Mouse (Mus musculus): ENCODE measurements around the gene Tigd3. TPM values are rescaled to one million over a fixed set of nuclear protein-coding genes. Genes with fewer than 3 reads are reported as not detected.

Gene Tigd3
- polyA plus RNA-seq, 1 experiment from 2014 or later: 2.9 TPM

GRCm38 (mm10) chr19:5928546-5928945 lies 34.6 kb upstream of the Tigd3 start:
- WGBS: 62% methylated on average over 3 of the region's 3 CpGs
- 0 out of 2 replicates have a peak overlapping the region, but pooled peaks have one; percentile 25 for H3K27ac ChIP-seq

GRCm38 (mm10) chr19:5928104-5928503 lies 34.2 kb upstream of the Tigd3 start:
- peaks cover 51% of the 10 kb centered on the region for H3K4me1 ChIP-seq
- H3K9me3 ChIP-seq: no peaks in the 10 kb centered on the region
- 0 out of 2 replicates have a peak overlapping the region, but pooled peaks have one; percentile 25 for H3K27ac ChIP-seq
- peaks cover 9% of the 10 kb centered on the region; the same call in 1 of the 2 replicates for H3K27me3 ChIP-seq (ENCODE audit: insufficient read depth, poor library complexity, severe bottlenecking)
- no peak overlapping the region for H3K4me3 ChIP-seq
- 69% methylated on average over 6 of the region's 6 CpGs for WGBS
- no peaks in the 10 kb centered on the region for H3K36me3 ChIP-seq
- no peak for DNase-seq (ENCODE audit: low spot score)

More at GRCm38 (mm10) chr19:5928546-5928945, 34.6 kb upstream of the Tigd3 start:
- Histone ChIP-seq H3K27me3 (ENCODE audit: insufficient read depth, poor library complexity, severe bottlenecking) (peaks cover 9% of the 10 kb centered on the region; the same call in 1 of the 2 replicates), H3K4me1 (peaks cover 50% of the 10 kb centered on the region), H3K4me3 (no peak overlapping the region), H3K36me3 (no peaks in the 10 kb centered on the region), H3K9me3 (no peaks in the 10 kb centered on the region)
- no peak for DNase-seq (ENCODE audit: low spot score)

GRCm38 (mm10) chr19:5927532-5927931 lies 33.6 kb upstream of the Tigd3 start:
- WGBS: 75% methylated on average over 8 of the region's 8 CpGs
- peaks cover 9% of the 10 kb centered on the region; the same call in 1 of the 2 replicates for H3K27me3 ChIP-seq (ENCODE audit: insufficient read depth, poor library complexity, severe bottlenecking)
- no peak for DNase-seq (ENCODE audit: low spot score)
- H3K36me3 ChIP-seq: no peaks in the 10 kb centered on the region
- 0 out of 2 replicates have a peak overlapping the region, but pooled peaks have one; percentile 36 for H3K27ac ChIP-seq
- H3K9me3 ChIP-seq: no peaks in the 10 kb centered on the region
- H3K4me3 ChIP-seq: no peak overlapping the region
- H3K4me1 ChIP-seq: peaks cover 57% of the 10 kb centered on the region

- Histone ChIP-seq H3K4me3 (no peak overlapping the region), H3K36me3 (no peaks in the 10 kb centered on the region), H3K9me3 (no peaks in the 10 kb centered on the region), H3K27ac (0 out of 2 replicates have a peak overlapping the region, but pooled peaks have one; percentile 36), H3K27me3 (ENCODE audit: insufficient read depth, poor library complexity, severe bottlenecking) (peaks cover 9% of the 10 kb centered on the region; the same call in 1 of the 2 replicates), H3K4me1 (peaks cover 62% of the 10 kb centered on the region)
- DNase-seq (ENCODE audit: low spot score): no peak
- WGBS: 71% methylated on average over 11 of the region's 11 CpGs
These were observed 33.1 kb upstream of the Tigd3 start for GRCm38 (mm10) chr19:5927026-5927425.

- no peak for DNase-seq (ENCODE audit: low spot score)
- 23% methylated on average over 11 of the region's 11 CpGs for WGBS
- no peaks in the 10 kb centered on the region for H3K36me3 ChIP-seq
- H3K27ac ChIP-seq: peak overlapping the region; percentile 83
- peaks cover 68% of the 10 kb centered on the region for H3K4me1 ChIP-seq
- H3K27me3 ChIP-seq (ENCODE audit: insufficient read depth, poor library complexity, severe bottlenecking): peaks cover 9% of the 10 kb centered on the region; the same call in 1 of the 2 replicates
- peak overlapping the region; percentile 65 for H3K4me3 ChIP-seq
- no peaks in the 10 kb centered on the region for H3K9me3 ChIP-seq
These were observed 31.4 kb upstream of the Tigd3 start for GRCm38 (mm10) chr19:5925311-5925855.

GRCm38 (mm10) chr19:5924713-5925093 lies 30.8 kb upstream of the Tigd3 start, which contains the start of gene Cdc42ep2:
Gene Cdc42ep2 (minus strand): TSS chr19:5924816.
- H3K27ac ChIP-seq: peak within 1 kb of the TSS; percentile 83
- peaks cover 9% of the 10 kb centered on the region; the same call in 1 of the 2 replicates for H3K27me3 ChIP-seq (ENCODE audit: insufficient read depth, poor library complexity, severe bottlenecking)
- H3K36me3 ChIP-seq: no peaks in the 10 kb centered on the region
- H3K4me3 ChIP-seq: peak within 1 kb of the TSS; percentile 65
- peak; percentile 98 for DNase-seq (ENCODE audit: low spot score)
- WGBS: under 1% methylated on average over 18 of the region's 18 CpGs
- H3K4me1 ChIP-seq: peaks cover 63% of the 10 kb centered on the region
- no peaks in the 10 kb centered on the region for H3K9me3 ChIP-seq

- no peaks in the 10 kb centered on the region for H3K9me3 ChIP-seq
- H3K4me3 ChIP-seq: peak overlapping the region; percentile 65
- H3K36me3 ChIP-seq: no peaks in the 10 kb centered on the region
- under 1% methylated on average over 38 of the region's 38 CpGs for whole genome bisulfite sequencing
- peaks cover 58% of the 10 kb centered on the region for H3K4me1 ChIP-seq
- peak; percentile 95 for DNase-seq (ENCODE audit: low spot score)
- peaks cover 9% of the 10 kb centered on the region; the same call in 1 of the 2 replicates for H3K27me3 ChIP-seq (ENCODE audit: insufficient read depth, poor library complexity, severe bottlenecking)
- H3K27ac ChIP-seq: peak overlapping the region; percentile 83
These were observed 30.2 kb upstream of the Tigd3 start for GRCm38 (mm10) chr19:5923990-5924712.

GRCm38 (mm10) chr19:5922963-5923362 lies 29.0 kb upstream of the Tigd3 start:
- H3K27ac ChIP-seq: no peak overlapping the region

GRCm38 (mm10) chr19:5922119-5922942 lies 28.4 kb upstream of the Tigd3 start:
- 49% methylated on average over 15 of the region's 15 CpGs for WGBS
- DNase-seq (ENCODE audit: low spot score): no peak
- peaks cover 10% of the 10 kb centered on the region for H3K36me3 ChIP-seq
- H3K4me3 ChIP-seq: peak overlapping the region; percentile 36
- peaks cover 9% of the 10 kb centered on the region; the same call in 1 of the 2 replicates for H3K27me3 ChIP-seq (ENCODE audit: insufficient read depth, poor library complexity, severe bottlenecking)
- H3K9me3 ChIP-seq: no peaks in the 10 kb centered on the region
- peaks cover 49% of the 10 kb centered on the region for H3K4me1 ChIP-seq
- peak overlapping the region; percentile 12; the same call in 1 of the 2 replicates for H3K27ac ChIP-seq

More at GRCm38 (mm10) chr19:5922963-5923362, 29.0 kb upstream of the Tigd3 start:
- Histone ChIP-seq H3K4me1 (peaks cover 50% of the 10 kb centered on the region), H3K36me3 (peaks cover 4% of the 10 kb centered on the region), H3K27me3 (ENCODE audit: insufficient read depth, poor library complexity, severe bottlenecking) (peaks cover 9% of the 10 kb centered on the region; the same call in 1 of the 2 replicates), H3K9me3 (no peaks in the 10 kb centered on the region), H3K4me3 (no peak overlapping the region)
- no peak for DNase-seq (ENCODE audit: low spot score)
- WGBS: 84% methylated on average over 3 of the region's 3 CpGs

GRCm38 (mm10) chr19:5921715-5922114 lies 27.8 kb upstream of the Tigd3 start:
- Histone ChIP-seq H3K4me1 (peaks cover 44% of the 10 kb centered on the region), H3K27me3 (ENCODE audit: insufficient read depth, poor library complexity, severe bottlenecking) (peaks cover 9% of the 10 kb centered on the region; the same call in 1 of the 2 replicates), H3K36me3 (peaks cover 16% of the 10 kb centered on the region), H3K9me3 (no peaks in the 10 kb centered on the region), H3K27ac (peak overlapping the region; percentile 12; the same call in 1 of the 2 replicates), H3K4me3 (peak overlapping the region; percentile 12)
- no peak for DNase-seq (ENCODE audit: low spot score)
- 15% methylated on average over 9 of the region's 9 CpGs for WGBS

- Histone ChIP-seq H3K27me3 (ENCODE audit: insufficient read depth, poor library complexity, severe bottlenecking) (no peaks in the 10 kb centered on the region), H3K4me1 (peaks cover 32% of the 10 kb centered on the region), H3K27ac (peak within 1 kb of the TSS; percentile 96), H3K36me3 (peaks cover 31% of the 10 kb centered on the region), H3K9me3 (no peaks in the 10 kb centered on the region), H3K4me3 (peak within 1 kb of the TSS; percentile 99)
- DNase-seq (ENCODE audit: low spot score): no peak
- WGBS: 19% methylated on average over 13 of the region's 13 CpGs
These were observed 19.2 kb upstream of the Tigd3 start, which contains the start of gene Dpf2 for GRCm38 (mm10) chr19:5913007-5913719. Gene Dpf2 (minus strand): TSS chr19:5913010.
